Mouse (Mus musculus) B cell, adult 67 days (primary cell): ENCODE results near the gene Gimap7. TPM values are rescaled to one million over a fixed set of nuclear protein-coding genes. Genes with fewer than 3 reads are reported as not detected.

Source experiments
- total RNA-seq, 2 experiments: library from RNA; stranded (reverse); gene quantifications; 4 replicates each; pipeline ENCODE4 v1.2.4; 2023

Gimap7 gene
- 100 to 1,000 TPM; 119 to 135 TPM for total RNA-seq

GRCm38 (mm10) chr6:48718455-48718854 is at the start of gene Gimap7, which contains the start of gene Gm28053:
Gene Gimap7 (plus strand): TSS chr6:48718621.
Gene Gm28053 (plus strand): TSS chr6:48718607.

GRCm38 (mm10) chr6:48675931-48676859 is 42.2 kb upstream of the Gimap7 start, which contains the start of gene Gimap9:
Gene Gimap9 (plus strand): TSS chr6:48676129.

GRCm38 (mm10) chr6:48684319-48684718 is 34.1 kb upstream of the Gimap7 start, which contains the start of gene Gimap4:
Gene Gimap4 (plus strand): TSS chr6:48684549.

GRCm38 (mm10) chr6:48738961-48739779 is 20.7 kb downstream of the Gimap7 start, which contains the start of gene Gimap1:
Gene Gimap1 (plus strand): TSS chr6:48739054.

GRCm38 (mm10) chr6:48745959-48746889 is 27.8 kb downstream of the Gimap7 start, which contains the start of gene Gimap5:
Gene Gimap5 (plus strand): TSS chr6:48746197.

GRCm38 (mm10) chr6:48770696-48771095 is 52.3 kb downstream of the Gimap7 start, which contains the start of gene Gimap3:
Gene Gimap3 (minus strand): TSS chr6:48770851.

Other genes with a start within 250 kb of the Gimap7 start
- gene Atp6v0e2, start 181.0 kb upstream of the Gimap7 start, total RNA-seq: under 1 TPM; 0.30 to 0.41 TPM
- 10 to 100 TPM; 45.3 to 55.6 TPM for gene Lrrc61, start 163.8 kb upstream of the Gimap7 start, total RNA-seq
- not detected for gene Rarres2, start 145.8 kb upstream of the Gimap7 start, total RNA-seq
- gene Gm45021, start 129.0 kb upstream of the Gimap7 start, total RNA-seq: not detected
- gene Repin1, start 124.7 kb upstream of the Gimap7 start, total RNA-seq: 1 to 10 TPM; 8.4 to 8.9 TPM
- gene Gm44965, start 124.7 kb upstream of the Gimap7 start, total RNA-seq: not detected
- gene Zfp775, start 116.6 kb upstream of the Gimap7 start, total RNA-seq: 1 to 10 TPM; 4.8 to 7.1 TPM
- under 1 TPM; 0.35 to 0.42 TPM for gene AI854703, start 91.9 kb upstream of the Gimap7 start, total RNA-seq
- 100 to 1,000 TPM; 137 to 176 TPM for gene Gimap8, start 71.4 kb upstream of the Gimap7 start, total RNA-seq
- 10 to 100 TPM; 75.8 to 78.6 TPM for gene Gimap9, start 42.5 kb upstream of the Gimap7 start, total RNA-seq
- 100 to 1,000 TPM; 146 to 200 TPM for gene Gimap4, start 34.1 kb upstream of the Gimap7 start, total RNA-seq
- 1,000 to 10,000 TPM; 1,476 to 1,529 TPM for gene Gimap6, start 10.4 kb upstream of the Gimap7 start, total RNA-seq
- 10 to 100 TPM; 41.2 to 94.2 TPM for gene Gm28053, start within 50 bp of the Gimap7 start, total RNA-seq
- gene Gimap1, start 20.4 kb downstream of the Gimap7 start, total RNA-seq: 100 to 1,000 TPM; 170 to 239 TPM
- gene Gimap5, start 27.6 kb downstream of the Gimap7 start, total RNA-seq: 100 to 1,000 TPM; 121 to 177 TPM
- 100 to 1,000 TPM; 216 to 241 TPM for gene Gimap3, start 52.2 kb downstream of the Gimap7 start, total RNA-seq
- gene Tmem176a, start 122.3 kb downstream of the Gimap7 start, total RNA-seq: 1 to 10 TPM in 1 of 2 experiments, under 1 TPM in 1; 0.71 to 1.7 TPM
- 1 to 10 TPM; 1.0 to 2.4 TPM for gene Tmem176b, start 122.9 kb downstream of the Gimap7 start, total RNA-seq
- not detected for gene Aoc1, start 154.3 kb downstream of the Gimap7 start, total RNA-seq
- not detected for gene 1600015I10Rik, start 211.3 kb downstream of the Gimap7 start, total RNA-seq